Mouse (Mus musculus) embryonic facial prominence, embryonic 14.5 days (tissue): ENCODE results near the gene Rabep1. TPM values are rescaled to one million over a fixed set of nuclear protein-coding genes. Genes with fewer than 3 reads are reported as not detected.
"Not testable (repeated sequence)": the region's sequence is repeated elsewhere in the genome, so short reads cannot be mapped to it uniquely, and the experiment has no call there.

Source experiments
- ATAC-seq: fragments of 200-750 bp; cut with Nextera tagmentation; 2 replicates; pipeline ENCODE4 v1.8.0; 2017; ENCODE audit warnings: low read depth, moderate number of reproducible peaks, moderate TSS enrichment
- DNase-seq: peaks from one replicate; pipeline ENCODE4 v3.0.0-alpha.2; 2015; ENCODE audit warnings: low spot score
- H3K27ac ChIP-seq: fragments of 300-500 bp; sonication (generic); replicated peaks from 2 replicates; pipeline ENCODE4 v1.5.1; 2014; ENCODE audit warnings: low read depth, mild to moderate bottlenecking, low read length, moderate library complexity
- H3K27me3 ChIP-seq: fragments of 300-500 bp; sonication (generic); replicated peaks from 2 replicates; pipeline ENCODE4 v1.6.1; 2014; ENCODE audit warnings: low read length; ENCODE audit not compliant: control insufficient read depth, insufficient read depth
- H3K36me3 ChIP-seq: fragments of 300-500 bp; sonication (generic); 2 replicates; pipeline ENCODE4 v1.6.1; 2014; ENCODE audit warnings: low read length, mixed read lengths; ENCODE audit not compliant: control insufficient read depth, insufficient read depth
- H3K4me1 ChIP-seq: fragments of 300-500 bp; sonication (generic); 2 replicates; pipeline ENCODE4 v1.6.1; 2014; ENCODE audit warnings: antibody characterized with exemption, low read length; ENCODE audit not compliant: control insufficient read depth, insufficient read depth
- H3K4me2 ChIP-seq: fragments of 300-500 bp; sonication (generic); 2 replicates; pipeline ENCODE4 v1.6.1; 2014; ENCODE audit warnings: low read depth, mild to moderate bottlenecking, low read length, moderate library complexity, mixed read lengths
- H3K4me3 ChIP-seq: fragments of 300-500 bp; sonication (generic); 2 replicates; pipeline ENCODE4 v1.5.1; 2014; ENCODE audit warnings: low read depth, mild to moderate bottlenecking, low read length
- H3K9ac ChIP-seq: fragments of 300-500 bp; sonication (generic); 2 replicates; pipeline ENCODE4 v1.6.1; 2014; ENCODE audit warnings: low read depth, mild to moderate bottlenecking, low read length, moderate library complexity, mixed read lengths
- H3K9me3 ChIP-seq: fragments of 300-500 bp; sonication (generic); 2 replicates; pipeline ENCODE4 v1.6.1; 2016; ENCODE audit warnings: low read length; ENCODE audit not compliant: control insufficient read depth
- WGBS: fragments of 180-500 bp; shearing (Covaris S2); extraction: QIAGEN DNeasy Blood & Tissue Kit; methylation state at CpG from one replicate; pipeline ENCODE4 v1.1.7; 2014; 5-methylcytosine and 5-hydroxymethylcytosine counted together
- polyA plus RNA-seq: library from polyadenylated mRNA; unstranded; fragments of >200 nt; fragmentation: Nextera tagmentation; extraction: Ambion mirVana; gene quantifications from 2 replicates; pipeline ENCODE4 v1.2.1, GENCODE M21; 2014

The Rabep1 gene
- polyA plus RNA-seq, 1 experiment from 2014 or later = 31.8 TPM

DNA sequence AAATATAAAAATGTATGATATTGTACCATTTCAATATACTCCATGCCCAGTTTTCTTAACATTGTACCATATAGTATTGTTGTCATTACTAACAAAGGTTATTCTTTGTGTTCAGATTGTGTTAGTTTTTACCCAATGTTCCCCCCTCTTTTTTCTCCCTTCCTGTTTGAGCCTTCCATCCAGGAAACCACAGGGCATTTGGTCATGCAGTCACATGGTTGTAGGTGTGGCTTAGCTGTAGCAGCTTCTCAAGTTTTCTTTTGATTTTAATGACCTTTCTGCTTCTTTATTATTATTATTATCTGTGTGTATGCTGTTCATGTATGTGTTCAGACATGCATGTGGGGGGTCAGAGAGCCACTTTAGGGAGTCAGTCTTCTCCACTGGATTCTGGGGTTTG is 47.0 kb downstream of the Rabep1 start:
- Histone ChIP-seq H3K27me3 (no peaks in the 10 kb centered on the region), H3K4me3 (no peak overlapping the region), H3K36me3 (peaks cover 55% of the 10 kb centered on the region), H3K27ac (no peak overlapping the region), H3K9ac (no peak overlapping the region), H3K4me1 (no peaks in the 10 kb centered on the region), H3K9me3 (no peaks in the 10 kb centered on the region), H3K4me2 (no peak overlapping the region)
- ATAC-seq (no peak), DNase-seq (no peak)

DNA sequence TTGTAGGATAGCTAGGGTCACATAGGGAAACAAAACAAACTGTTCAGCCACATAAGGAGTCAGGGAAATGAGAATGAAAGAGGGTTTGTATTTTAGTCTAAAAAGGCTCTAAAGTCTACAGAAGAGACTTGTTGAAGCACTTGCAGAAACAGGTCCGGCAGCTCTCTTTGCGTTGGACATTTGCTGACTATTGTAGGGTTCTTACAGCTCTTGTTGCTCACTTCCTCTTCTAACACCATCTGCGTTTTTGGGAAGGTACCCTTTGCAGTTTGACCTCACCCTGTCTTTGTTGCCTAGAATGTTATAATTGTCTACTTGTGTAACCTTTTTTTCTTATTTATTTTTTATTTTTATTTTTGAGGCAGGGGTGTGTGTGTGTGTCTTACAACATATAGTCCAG is 53.1 kb downstream of the Rabep1 start:
- DNase-seq (no peak), ATAC-seq (no peak)
- H3K9ac ChIP-seq = no peak overlapping the region
- no peaks in the 10 kb centered on the region for H3K27me3 ChIP-seq
- H3K4me2 ChIP-seq = no peak overlapping the region
- H3K4me1 ChIP-seq = no peaks in the 10 kb centered on the region
- H3K9me3 ChIP-seq = no peaks in the 10 kb centered on the region
- H3K4me3 ChIP-seq = no peak overlapping the region
- peaks cover 37% of the 10 kb centered on the region for H3K36me3 ChIP-seq
- no peak overlapping the region for H3K27ac ChIP-seq
- 85% methylated on average over 3 of the region's 3 CpGs for WGBS

DNA sequence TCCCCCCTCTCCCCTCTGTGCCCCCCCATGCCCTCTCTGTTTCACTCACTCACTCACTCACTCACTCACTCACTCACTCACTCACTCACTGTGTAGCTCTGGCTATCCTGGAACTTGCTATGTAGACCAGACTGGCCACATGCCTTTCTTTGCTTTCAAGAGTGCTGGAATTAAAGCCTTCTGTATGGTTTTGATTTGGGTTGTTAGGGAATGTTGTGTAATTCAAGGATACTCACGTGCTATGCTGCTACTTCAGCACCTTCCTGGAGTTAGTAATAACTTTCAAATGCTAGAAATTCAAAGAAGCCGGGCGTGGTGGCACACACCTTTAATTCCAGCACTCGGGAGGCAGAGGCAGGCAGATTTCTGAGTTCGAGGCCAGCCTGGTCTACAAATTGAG is 53.6 kb downstream of the Rabep1 start:
- not testable (repeated sequence) for DNase-seq, H3K4me2 ChIP-seq, H3K27me3 ChIP-seq, ATAC-seq, H3K9me3 ChIP-seq, H3K27ac ChIP-seq, H3K9ac ChIP-seq, H3K4me3 ChIP-seq, H3K4me1 ChIP-seq
- peaks cover 40% of the 10 kb centered on the region for H3K36me3 ChIP-seq
- WGBS = 92% methylated on average over 5 of the region's 5 CpGs

DNA sequence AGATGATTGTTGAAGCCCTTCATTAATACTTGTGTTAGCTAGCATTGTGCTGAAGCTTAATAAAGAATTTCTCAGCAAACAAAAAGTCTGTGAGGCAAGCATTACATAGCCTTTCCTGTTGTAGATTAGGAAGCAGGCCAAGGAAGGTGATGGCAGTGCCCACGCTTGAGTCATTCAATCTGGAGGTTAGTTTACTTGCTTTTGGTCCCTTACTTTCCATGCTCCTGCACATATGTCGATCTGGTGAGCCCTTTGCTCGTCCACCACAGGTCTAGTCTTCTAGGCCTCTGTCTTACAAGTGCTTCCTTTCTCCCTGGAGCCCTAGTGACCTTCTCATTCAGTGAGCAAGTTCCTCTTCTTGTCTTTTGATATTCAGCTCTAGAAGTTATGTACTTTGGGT is 62.1 kb downstream of the Rabep1 start:
- Histone ChIP-seq H3K27me3 (no peaks in the 10 kb centered on the region), H3K9ac (no peak overlapping the region), H3K4me3 (no peak overlapping the region), H3K4me1 (no peaks in the 10 kb centered on the region), H3K9me3 (no peaks in the 10 kb centered on the region), H3K27ac (no peak overlapping the region), H3K36me3 (peaks cover 48% of the 10 kb centered on the region), H3K4me2 (no peak overlapping the region)
- WGBS = 87% methylated on average over 3 of the region's 3 CpGs
- no peak for DNase-seq
- ATAC-seq = no peak

DNA sequence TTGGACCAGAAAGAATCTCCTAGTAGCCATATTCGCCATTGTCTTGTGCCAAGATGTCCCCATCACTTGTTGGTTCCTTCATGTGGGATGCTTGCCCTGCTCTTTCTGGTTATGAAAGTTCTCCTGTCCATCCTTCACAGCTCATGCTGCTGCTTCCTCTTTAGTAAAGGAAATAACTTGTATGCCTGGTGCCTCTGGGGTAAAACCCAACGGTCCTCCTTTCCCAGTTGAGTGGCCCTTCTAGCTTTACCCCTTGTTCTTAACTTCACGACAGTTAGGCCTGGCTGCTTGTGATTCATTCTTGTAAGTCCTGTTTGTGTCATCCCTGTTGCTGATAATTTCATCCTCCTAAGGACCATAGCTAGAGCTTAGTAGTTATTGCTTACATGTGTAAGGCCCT is 66.7 kb downstream of the Rabep1 start:
- Histone ChIP-seq H3K4me3 (no peak overlapping the region), H3K9me3 (no peaks in the 10 kb centered on the region), H3K27me3 (no peaks in the 10 kb centered on the region), H3K4me2 (no peak overlapping the region), H3K4me1 (no peaks in the 10 kb centered on the region), H3K36me3 (peaks cover 55% of the 10 kb centered on the region), H3K27ac (no peak overlapping the region), H3K9ac (no peak overlapping the region)
- 96% methylated on average over 3 of the region's 3 CpGs for WGBS
- no peak for DNase-seq
- no peak for ATAC-seq

DNA sequence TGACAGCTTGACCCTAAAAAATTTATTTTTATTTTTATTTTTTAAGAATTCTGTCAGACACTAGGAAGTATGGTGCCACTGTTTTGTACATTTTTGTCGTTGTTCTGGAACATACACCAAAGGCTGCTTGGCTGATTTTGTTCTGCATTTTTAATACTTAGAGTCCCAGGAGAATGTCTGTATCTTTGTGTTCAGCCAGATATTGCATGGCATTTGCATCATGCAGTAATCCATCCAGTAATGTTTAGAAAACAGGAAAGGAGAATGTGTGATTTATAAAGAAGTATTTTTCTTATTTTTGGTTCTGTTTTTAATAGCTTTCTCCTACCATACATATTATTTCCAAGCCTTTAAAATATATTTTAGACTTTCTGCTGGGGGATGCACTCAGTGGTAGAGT is 67.3 kb downstream of the Rabep1 start:
- Histone ChIP-seq H3K27ac (no peak overlapping the region), H3K4me2 (no peak overlapping the region), H3K9me3 (no peaks in the 10 kb centered on the region), H3K4me1 (no peaks in the 10 kb centered on the region), H3K36me3 (peaks cover 52% of the 10 kb centered on the region), H3K4me3 (no peak overlapping the region), H3K9ac (no peak overlapping the region), H3K27me3 (no peaks in the 10 kb centered on the region)
- no peak for ATAC-seq
- no peak for DNase-seq
- 89% methylated on average over 1 of the region's 1 CpGs for WGBS

DNA sequence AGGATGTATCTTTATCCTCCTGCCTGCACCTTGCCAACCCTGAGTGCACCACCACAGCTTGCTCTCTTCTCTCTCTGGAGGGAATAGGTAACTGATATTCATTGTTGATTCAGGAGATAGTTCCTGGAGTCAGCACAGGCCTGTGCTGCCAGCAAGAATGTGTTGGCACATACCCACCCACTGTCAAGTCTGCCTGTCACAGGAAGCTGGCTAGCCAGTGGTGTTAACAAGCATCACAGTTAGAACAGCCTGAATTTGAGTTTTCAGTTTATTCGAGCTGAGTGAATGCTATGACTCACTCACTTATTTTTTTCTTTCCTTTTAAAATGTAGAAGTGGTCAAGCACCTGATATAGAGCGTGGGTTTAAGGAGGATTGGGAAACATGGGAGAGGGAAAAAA is 73.3 kb downstream of the Rabep1 start:
- ATAC-seq (no peak), DNase-seq (no peak)
- WGBS = 85% methylated on average over 2 of the region's 2 CpGs
- H3K36me3 ChIP-seq = peaks cover 50% of the 10 kb centered on the region
- H3K4me2 ChIP-seq = no peak overlapping the region
- H3K4me3 ChIP-seq = no peak overlapping the region
- no peak overlapping the region for H3K27ac ChIP-seq
- H3K4me1 ChIP-seq = no peaks in the 10 kb centered on the region
- no peak overlapping the region for H3K9ac ChIP-seq
- no peaks in the 10 kb centered on the region for H3K9me3 ChIP-seq
- H3K27me3 ChIP-seq = no peaks in the 10 kb centered on the region

DNA sequence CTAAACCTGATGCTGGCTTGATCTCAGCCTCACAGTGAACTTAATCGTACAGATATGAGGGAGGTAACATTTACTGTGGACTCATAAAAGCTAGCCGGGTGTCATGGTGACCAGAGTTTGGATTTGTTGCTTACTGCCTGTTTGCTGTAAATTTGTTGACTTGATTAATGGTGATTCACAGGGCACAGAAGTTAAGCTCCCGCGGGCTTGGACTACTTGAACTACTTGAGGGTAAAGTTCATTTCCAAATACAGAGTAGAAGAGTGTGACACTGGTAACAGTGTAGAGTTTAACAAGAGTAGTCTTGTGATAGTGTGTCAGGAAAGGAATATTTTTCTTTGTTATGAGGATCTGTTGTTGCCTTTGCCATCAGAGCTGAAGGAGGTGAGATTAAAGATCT is 74.9 kb downstream of the Rabep1 start:
- Histone ChIP-seq H3K4me1 (no peaks in the 10 kb centered on the region), H3K27ac (no peak overlapping the region), H3K4me3 (no peak overlapping the region), H3K9me3 (no peaks in the 10 kb centered on the region), H3K36me3 (peaks cover 60% of the 10 kb centered on the region), H3K4me2 (no peak overlapping the region), H3K27me3 (no peaks in the 10 kb centered on the region), H3K9ac (no peak overlapping the region)
- ATAC-seq = no peak
- 91% methylated on average over 4 of the region's 4 CpGs for WGBS
- DNase-seq = no peak

DNA sequence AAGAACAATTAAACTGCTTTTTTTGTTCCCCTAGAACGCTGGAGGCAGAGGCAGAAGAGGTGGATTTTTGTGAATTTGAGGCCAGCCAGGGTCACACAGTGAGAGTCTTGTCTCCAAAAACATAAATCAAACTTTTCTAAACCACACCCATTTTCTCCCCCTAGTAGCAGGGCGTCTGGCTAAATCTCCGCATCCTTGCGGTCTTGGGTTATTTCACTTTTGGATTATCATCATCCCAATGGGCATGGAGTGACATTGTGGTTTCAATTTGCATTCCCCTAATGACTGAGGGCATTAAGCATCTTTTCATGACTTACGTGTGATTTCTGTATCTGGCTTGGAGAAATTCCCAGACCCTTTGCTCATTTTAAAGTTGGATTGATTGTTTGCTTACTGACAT is 86.9 kb downstream of the Rabep1 start:
- no peak overlapping the region for H3K4me3 ChIP-seq
- no peak overlapping the region for H3K9ac ChIP-seq
- H3K4me1 ChIP-seq = no peaks in the 10 kb centered on the region
- no peak overlapping the region for H3K4me2 ChIP-seq
- H3K27ac ChIP-seq = no peak overlapping the region
- ATAC-seq (no peak), DNase-seq (peak; percentile 5)
- WGBS = 79% methylated on average over 5 of the region's 5 CpGs
- peaks cover 48% of the 10 kb centered on the region for H3K36me3 ChIP-seq
- H3K27me3 ChIP-seq = no peaks in the 10 kb centered on the region
- H3K9me3 ChIP-seq = no peaks in the 10 kb centered on the region
